Mouse (Mus musculus): ENCODE measurements at regions not wholly inside any gene's neighbourhood (a gene's known extent, or its start where the extent isn't known, plus 50 kb on each side); places are given as distances from the start of the nearest gene placed in this dataset.

GRCm38 (mm10) chr10:91959734-91960492, 762.3 kb downstream of the Nedd1 start:
- TF ChIP-seq HCFC1 (IDR thresholded peaks at IDR 0.05; ENCODE audit: low read depth, low read length), result no peak
- TF ChIP-seq NELFE (IDR thresholded peaks at IDR 0.05; ENCODE audit: low read depth, low read length), result no peak

Measured in MEL (cell line).